Mouse (Mus musculus) megakaryocyte, embryonic 14.5 days (primary cell): ENCODE data around the gene Olfr736.

Experiments used
- FLI1 ChIP-seq: IDR thresholded peaks from 2 replicates; pipeline ENCODE4 v1.6.1; 2012; ENCODE audit warnings: low read length, inconsistent platforms, mixed read lengths
- GATA1 ChIP-seq: IDR thresholded peaks from 3 replicates; pipeline ENCODE4 v1.6.1; 2012; ENCODE audit warnings: mixed read lengths, low read length, inconsistent platforms, borderline replicate concordance

GRCm38 (mm10) chr14:50418326-50418725 is 37.4 kb downstream of the Olfr736 start, which contains the start of gene Olfr739:
- TF ChIP-seq GATA1 (no peak), FLI1 (no peak)
